In genomic region chr2:157054816-157055215, GRCm38 (mm10) we compare ENCODE assay signal across 10 mouse cellular contexts. TPM values are rescaled to one million over a fixed set of nuclear protein-coding genes. Genes with fewer than 3 reads are reported as not detected.
DNase-seq lines count a peak whose midpoint lies in the region; ATAC-seq and TF ChIP-seq lines count a peak whose summit lies in the region.
"Had no signal": no experiment of that assay in that cellular context is flagged by ENCODE, and none has a peak within 500 bp of the region (broad histone marks: within the 10 kb centered on the region; RNA-seq: fewer than 3 reads in every experiment).

No protein-coding gene starts in this region.

- 0 out of 2 replicates have a peak overlapping the region, but pooled peaks have one; percentile 8 for H3K9ac ChIP-seq in kidney, postnatal 0 days (ENCODE audit: low read depth, low read length)
- peak overlapping the region; percentile 25 for H3K9ac ChIP-seq in heart, postnatal 0 days (replicated peaks; ENCODE audit: low read depth, low read length)
- H3K9ac ChIP-seq: intestine, embryonic 15.5 days had no signal

- no peak for ATAC-seq in kidney, postnatal 0 days (replicated peaks; ENCODE audit: low FRiP score, low read depth)
- peak; percentile 54; the same call in 1 of the 2 replicates for ATAC-seq in heart, postnatal 0 days (ENCODE audit: insufficient read depth, low read depth)
- ATAC-seq in monocyte, adult 5-6 weeks (replicated peaks; ENCODE audit: insufficient number of reproducible peaks, low FRiP score, low TSS enrichment, poor library complexity, severe bottlenecking), result no peak
- ATAC-seq: intestine, embryonic 15.5 days had no signal

- no peak overlapping the region for H3K4me3 ChIP-seq in kidney, postnatal 0 days (replicated peaks; ENCODE audit: low read depth, low read length)
- no peak overlapping the region for H3K4me3 ChIP-seq in heart, postnatal 0 days (ENCODE audit: low read depth, low read length)
- H3K4me3 ChIP-seq: intestine, embryonic 15.5 days had no signal

- H3K27ac ChIP-seq in kidney, postnatal 0 days, result peak overlapping the region; percentile 44
- peak overlapping the region; percentile 81 for H3K27ac ChIP-seq in heart, postnatal 0 days (ENCODE audit: low read depth)
- H3K27ac ChIP-seq: intestine, embryonic 15.5 days had no signal

- H3K4me1 ChIP-seq in kidney, postnatal 0 days (replicated peaks; ENCODE audit: insufficient read depth, low read length), result peaks cover 22% of the 10 kb centered on the region
- peaks cover 12% of the 10 kb centered on the region for H3K4me1 ChIP-seq in heart, postnatal 0 days (ENCODE audit: control insufficient read depth, insufficient read depth)

- H3K9me3 ChIP-seq in kidney, postnatal 0 days (replicated peaks; ENCODE audit: low read length), result no peaks in the 10 kb centered on the region
- H3K9me3 ChIP-seq in heart, postnatal 0 days (replicated peaks; ENCODE audit: control insufficient read depth, low read length), result no peaks in the 10 kb centered on the region
- H3K9me3 ChIP-seq: intestine, embryonic 15.5 days had no signal

- no peak for TF ChIP-seq CTCF in kidney, postnatal 0 days (IDR thresholded peaks at IDR 0.05; ENCODE audit: low read depth)
- TF ChIP-seq CTCF in heart, postnatal 0 days (IDR thresholded peaks at IDR 0.05; ENCODE audit: low read depth), result no peak

- TF ChIP-seq EP300 in heart, postnatal 0 days (IDR thresholded peaks at IDR 0.05; ENCODE audit: low read depth), result no peak

- WGBS in kidney, postnatal 0 days, result 49% methylated on average over 5 of the region's 5 CpGs
- WGBS in heart, postnatal 0 days, result 30% methylated on average over 5 of the region's 5 CpGs

- peaks cover 11% of the 10 kb centered on the region for H3K36me3 ChIP-seq in kidney, postnatal 0 days (ENCODE audit: insufficient read depth, low read length)
- H3K36me3 ChIP-seq in heart, postnatal 0 days (replicated peaks; ENCODE audit: control insufficient read depth, insufficient read depth, low read length), result peaks cover 33% of the 10 kb centered on the region

- DNase-seq in adrenal gland, adult 8-10 months, result peak; percentile 63
- DNase-seq in adrenal gland, adult 2 months, result no peak
- no peak for DNase-seq in kidney, postnatal 0 days (ENCODE audit: low spot score)
- DNase-seq in kidney, adult 18-20 months, result no peak
- peak; percentile 56 for DNase-seq in adrenal gland, postnatal 25 days
- DNase-seq in heart, postnatal 0 days (ENCODE audit: low spot score), result no peak
- no peak for DNase-seq in urinary bladder, postnatal 10 days (ENCODE audit: low spot score)
- DNase-seq: thymus, postnatal 36 days had no signal

- no peaks in the 10 kb centered on the region for H3K27me3 ChIP-seq in kidney, postnatal 0 days (ENCODE audit: insufficient read depth, low read length)
- no peaks in the 10 kb centered on the region for H3K27me3 ChIP-seq in heart, postnatal 0 days (ENCODE audit: control insufficient read depth, insufficient read depth, low read length)
- H3K27me3 ChIP-seq: intestine, embryonic 15.5 days had no signal

- H3K4me2 ChIP-seq in kidney, postnatal 0 days (ENCODE audit: low read length), result no peak overlapping the region
- H3K4me2 ChIP-seq in heart, postnatal 0 days (ENCODE audit: low read depth, low read length), result no peak overlapping the region
- H3K4me2 ChIP-seq: intestine, embryonic 15.5 days had no signal

RNA-seq across cellular contexts. Expression of gene Soga1, which starts 24.2 kb away (rescaled TPM):
- total RNA-seq in adrenal gland, adult 8-10 months (2022), result 10 to 100 TPM; 38.6 to 50.0 (median 46.5) TPM
- 10 to 100 TPM; 30.9 to 36.6 TPM for total RNA-seq in adrenal gland, adult 2 months (2021)
- polyA plus RNA-seq in adrenal gland, adult 2 months (2012; rRNA removed), result 31.1 and 33.1 TPM in 2 replicates
- polyA plus RNA-seq in kidney, postnatal 0 days (2015; fragmentation: Nextera tagmentation; extraction: Ambion mirVana), result 1.3 and 1.8 TPM in 2 replicates
- 45.8 and 49.1 TPM in 2 replicates for total RNA-seq in adrenal gland, postnatal 25 days (2021)
- total RNA-seq in heart, postnatal 0 days (2014; rRNA removed; ENCODE audit: low replicate concordance), result 21.0 and 48.5 TPM in 2 replicates
- polyA plus RNA-seq in heart, postnatal 0 days (2015; fragmentation: Nextera tagmentation; extraction: Ambion mirVana), result 1.0 and 1.1 TPM in 2 replicates
- 0.76 to 1.5 TPM (median 0.78 TPM) in 3 replicates for total RNA-seq in monocyte, adult 5-6 weeks (2017)

RNA-seq across cellular contexts. Expression of gene Tldc2, which starts 32.0 kb away (rescaled TPM):
- not detected for total RNA-seq in adrenal gland, adult 8-10 months (2022)
- total RNA-seq in adrenal gland, adult 2 months (2021), result not detected
- polyA plus RNA-seq in adrenal gland, adult 2 months (2012; rRNA removed), result 0.19 TPM in 1 of 2 replicates, not detected in the other
- 2.2 and 2.5 TPM in 2 replicates for polyA plus RNA-seq in kidney, postnatal 0 days (2015; fragmentation: Nextera tagmentation; extraction: Ambion mirVana)
- not detected in 2 replicates for total RNA-seq in adrenal gland, postnatal 25 days (2021)
- total RNA-seq in heart, postnatal 0 days (2014; rRNA removed; ENCODE audit: low replicate concordance), result not detected in 2 replicates
- polyA plus RNA-seq in heart, postnatal 0 days (2015; fragmentation: Nextera tagmentation; extraction: Ambion mirVana), result not detected in 2 replicates
- not detected in 3 replicates for total RNA-seq in monocyte, adult 5-6 weeks (2017)
- polyA plus RNA-seq: intestine, embryonic 15.5 days had no signal

RNA-seq across cellular contexts. Expression of gene Dsn1, which starts 47.9 kb away (rescaled TPM):
- total RNA-seq in adrenal gland, adult 8-10 months (2022), result 1 to 10 TPM; 4.8 to 7.7 (median 6.4) TPM
- total RNA-seq in adrenal gland, adult 2 months (2021), result 1 to 10 TPM; 4.1 to 6.3 TPM
- polyA plus RNA-seq in adrenal gland, adult 2 months (2012; rRNA removed), result 0.76 and 0.77 TPM in 2 replicates
- 20.4 and 23.2 TPM in 2 replicates for polyA plus RNA-seq in kidney, postnatal 0 days (2015; fragmentation: Nextera tagmentation; extraction: Ambion mirVana)
- 5.9 and 7.8 TPM in 2 replicates for total RNA-seq in adrenal gland, postnatal 25 days (2021)
- 28.2 and 47.4 TPM in 2 replicates for total RNA-seq in heart, postnatal 0 days (2014; rRNA removed; ENCODE audit: low replicate concordance)
- polyA plus RNA-seq in heart, postnatal 0 days (2015; fragmentation: Nextera tagmentation; extraction: Ambion mirVana), result 13.8 TPM in 2 replicates
- 13.4 to 31.9 TPM (median 17.8 TPM) in 3 replicates for total RNA-seq in monocyte, adult 5-6 weeks (2017)

Comparison
In these comparisons a context has a peak if more than half of its experiments do, and no peak if none do; other contexts are left out.
1. DNase-seq: peak in adrenal gland, adult 8-10 months (single experiment) and adrenal gland, postnatal 25 days (single experiment); none in adrenal gland, adult 2 months (single experiment), kidney, postnatal 0 days (single experiment), kidney, adult 18-20 months (single experiment), heart, postnatal 0 days (single experiment) and urinary bladder, postnatal 10 days (single experiment).